Mouse (Mus musculus): ENCODE data around the gene Traf7.

The Traf7 gene

GRCm38 (mm10) chr17:24527723-24528559, at the start of gene Traf7:
TSS of gene Traf7 (minus strand) at chr17:24527938.
- peak; percentile 99 for DNase-seq (ENCODE audit: low spot score)

GRCm38 (mm10) chr17:24573811-24574210, 46.1 kb upstream of the Traf7 start:
- DNase-seq (ENCODE audit: low spot score) = no peak

- no peak for DNase-seq (ENCODE audit: low spot score)
These were observed 45.0 kb upstream of the Traf7 start for GRCm38 (mm10) chr17:24572651-24573245.

GRCm38 (mm10) chr17:24569837-24570236, 42.1 kb upstream of the Traf7 start:
- no peak for DNase-seq (ENCODE audit: low spot score)

- DNase-seq (ENCODE audit: low spot score) = no peak
These were observed 39.5 kb upstream of the Traf7 start for GRCm38 (mm10) chr17:24567034-24567779.

- DNase-seq (ENCODE audit: low spot score) = no peak
These were observed 38.1 kb upstream of the Traf7 start for GRCm38 (mm10) chr17:24565792-24566191.

- no peak for DNase-seq (ENCODE audit: low spot score)
These were observed 37.4 kb upstream of the Traf7 start for GRCm38 (mm10) chr17:24565092-24565491.

- DNase-seq (ENCODE audit: low spot score) = no peak
These were observed 36.7 kb upstream of the Traf7 start for GRCm38 (mm10) chr17:24564422-24564821.

- no peak for DNase-seq (ENCODE audit: low spot score)
These were observed 35.9 kb upstream of the Traf7 start for GRCm38 (mm10) chr17:24563638-24564037.

GRCm38 (mm10) chr17:24561592-24561991, 33.9 kb upstream of the Traf7 start:
- DNase-seq (ENCODE audit: low spot score) = no peak

GRCm38 (mm10) chr17:24560301-24561028, 32.7 kb upstream of the Traf7 start:
- DNase-seq (ENCODE audit: low spot score) = no peak

GRCm38 (mm10) chr17:24559146-24559545, 31.4 kb upstream of the Traf7 start:
- no peak for DNase-seq (ENCODE audit: low spot score)

- peak; percentile 58 for DNase-seq (ENCODE audit: low spot score)
These were observed 30.9 kb upstream of the Traf7 start for GRCm38 (mm10) chr17:24558600-24559099.

- DNase-seq (ENCODE audit: low spot score) = no peak
These were observed 29.4 kb upstream of the Traf7 start for GRCm38 (mm10) chr17:24557091-24557490.

GRCm38 (mm10) chr17:24551050-24551444, 23.3 kb upstream of the Traf7 start:
- no peak for DNase-seq (ENCODE audit: low spot score)

GRCm38 (mm10) chr17:24550416-24551049, 22.8 kb upstream of the Traf7 start:
- peak; percentile 85 for DNase-seq (ENCODE audit: low spot score)

GRCm38 (mm10) chr17:24549618-24550415, 22.1 kb upstream of the Traf7 start, which contains the start of gene Pkd1:
TSS of gene Pkd1 (plus strand) at chr17:24549834.
- DNase-seq (ENCODE audit: low spot score) = peak; percentile 100

- peak; percentile 39 for DNase-seq (ENCODE audit: low spot score)
These were observed 21.3 kb upstream of the Traf7 start for GRCm38 (mm10) chr17:24548921-24549617.

- DNase-seq (ENCODE audit: low spot score) = no peak
These were observed 20.7 kb upstream of the Traf7 start for GRCm38 (mm10) chr17:24548435-24548834.

- DNase-seq (ENCODE audit: low spot score) = no peak
These were observed 18.5 kb upstream of the Traf7 start for GRCm38 (mm10) chr17:24546234-24546633.

Measured in embryo, embryonic 10.5 days (tissue).